Mouse (Mus musculus): Measurements from ENCODE around the gene Grin2b.

- TF ChIP-seq POLR2A (IDR thresholded peaks at IDR 0.05; ENCODE audit: insufficient read depth, low read length) (no peak), EP300 (IDR thresholded peaks at IDR 0.05; ENCODE audit: insufficient read depth, low read depth, low read length) (no peak), CTCF (IDR thresholded peaks at IDR 0.05; ENCODE audit: low read depth, low read length) (no peak)
Observed at GRCm38 (mm10) chr6:135674380-135674779, 498.9 kb downstream of the Grin2b start.
